Mouse (Mus musculus) liver, adult 2 months (tissue): ENCODE results near the gene Mosmo. TPM values are rescaled to one million over a fixed set of nuclear protein-coding genes. Genes with fewer than 3 reads are reported as not detected.
"Not testable (repeated sequence)": the region's sequence is repeated elsewhere in the genome, so short reads cannot be mapped to it uniquely, and the experiment has no call there.

Experiments
- DNase-seq: peaks from one replicate; pipeline ENCODE4 v3.0.0-alpha.2; 2011; ENCODE audit warnings: low read depth, low spot score; ENCODE audit errors: extremely low read depth
- H3K27ac ChIP-seq: fragments of 200-500 bp; replicated peaks from 2 replicates; pipeline ENCODE4 v1.5.1; 2012; ENCODE audit warnings: low read depth, mild to moderate bottlenecking, control low read depth, inconsistent platforms, low read length; ENCODE audit not compliant: insufficient read depth
- H3K27me3 ChIP-seq: fragments of 200-500 bp; 2 replicates; pipeline ENCODE4 v1.6.1; 2012; ENCODE audit warnings: mild to moderate bottlenecking, moderate library complexity, low read length, inconsistent platforms; ENCODE audit not compliant: control insufficient read depth, insufficient read depth
- H3K36me3 ChIP-seq: fragments of 200-500 bp; 2 replicates; pipeline ENCODE4 v1.6.1; 2012; ENCODE audit warnings: low read length, inconsistent platforms; ENCODE audit not compliant: control insufficient read depth, insufficient read depth
- H3K4me1 ChIP-seq: fragments of 200-500 bp; 2 replicates; pipeline ENCODE4 v1.6.1; 2011; ENCODE audit warnings: low read length; ENCODE audit not compliant: control insufficient read depth, insufficient read depth
- H3K4me3 ChIP-seq: fragments of 200-500 bp; 2 replicates; pipeline ENCODE4 v1.5.1; 2011; ENCODE audit warnings: low read depth, mild to moderate bottlenecking, control low read depth, low read length, moderate library complexity; ENCODE audit not compliant: insufficient read depth
- H3K79me2 ChIP-seq: fragments of 200-500 bp; 2 replicates; pipeline ENCODE4 v1.6.1; 2012; ENCODE audit warnings: inconsistent platforms, mild to moderate bottlenecking, low read length, moderate library complexity; ENCODE audit not compliant: control insufficient read depth, insufficient read depth
- H3K9ac ChIP-seq: fragments of 200-500 bp; 2 replicates; pipeline ENCODE4 v1.6.1; 2012; ENCODE audit warnings: low read depth, mild to moderate bottlenecking, control low read depth, inconsistent platforms, low read length
- CTCF ChIP-seq: fragments of 200-500 bp; IDR thresholded peaks from 2 replicates; pipeline ENCODE4 v1.5.1; 2011; ENCODE audit warnings: low read depth, low read length, control low read depth
- POLR2A ChIP-seq: fragments of 200-500 bp; IDR thresholded peaks from 2 replicates; pipeline ENCODE4 v1.6.1; 2011; ENCODE audit warnings: low read length, control low read depth; ENCODE audit not compliant: insufficient read depth; ENCODE audit errors: extremely low read depth
- WGBS: fragments of 180-500 bp; shearing (Covaris S2); methylation state at CpG from one replicate; pipeline ENCODE4 v1.1.7; 2018; 5-methylcytosine and 5-hydroxymethylcytosine counted together
- polyA plus RNA-seq: library from polyadenylated mRNA; depleted of rRNA; stranded (reverse); fragments of >200 nt; gene quantifications from 2 replicates; pipeline ENCODE4 v1.2.3, GENCODE M21; 2012
- total RNA-seq: library from RNA; depleted of rRNA; stranded (reverse); fragments of >200 nt; gene quantifications from 2 replicates; pipeline ENCODE4 v1.2.3, GENCODE M21; 2014

Mosmo gene
- total and polyA plus RNA-seq, 2 experiments = 9.7 to 16.2 TPM

DNA sequence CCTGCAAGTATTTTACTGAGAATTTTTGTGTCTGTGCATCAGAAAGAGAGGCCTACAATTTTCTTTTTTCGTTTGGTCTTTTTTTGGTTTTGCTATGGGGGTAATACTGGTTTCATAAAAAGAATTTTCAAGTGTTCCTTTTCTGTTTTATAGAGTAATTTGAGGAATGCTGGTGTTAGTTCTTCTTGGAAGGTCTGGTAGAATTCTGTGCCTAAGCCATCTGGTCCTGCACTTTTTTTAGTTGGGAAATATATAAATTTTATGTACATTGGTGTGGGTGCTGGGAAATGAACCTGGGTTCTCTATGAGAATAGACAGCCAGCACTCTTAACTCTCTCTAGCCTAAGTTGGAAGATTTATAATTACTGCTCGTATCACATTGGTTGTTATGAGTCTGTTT lies 34.7 kb downstream of the Mosmo start:
- 98% methylated on average over 2 of the region's 2 CpGs for WGBS

DNA sequence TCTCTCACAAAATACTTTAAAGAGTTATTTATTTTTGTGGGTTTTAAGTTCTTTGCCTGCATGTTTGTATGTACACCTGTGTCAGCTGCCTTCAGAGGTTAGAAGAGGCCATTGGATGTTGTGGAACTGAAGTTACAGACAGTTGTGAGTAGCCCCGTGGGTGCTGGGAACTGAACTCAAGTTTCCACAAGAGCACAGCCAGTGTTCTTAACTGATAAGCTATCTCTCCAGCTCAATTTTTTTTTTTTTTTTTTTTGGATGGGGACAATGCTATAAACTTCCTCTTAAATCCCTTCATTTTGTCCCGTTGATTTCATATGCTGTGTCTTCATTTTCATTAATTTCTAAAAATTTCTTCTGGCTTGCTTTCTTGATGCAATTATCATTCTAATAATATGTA lies 35.8 kb downstream of the Mosmo start:
- no peaks in the 10 kb centered on the region for H3K4me1 ChIP-seq
- no peak overlapping the region for H3K9ac ChIP-seq
- TF ChIP-seq CTCF (no peak), POLR2A (no peak)
- no peak overlapping the region for H3K27ac ChIP-seq
- H3K4me3 ChIP-seq = no peak overlapping the region
- H3K36me3 ChIP-seq = no peaks in the 10 kb centered on the region
- H3K79me2 ChIP-seq = peaks cover 11% of the 10 kb centered on the region; the same call in 1 of the 2 replicates
- H3K27me3 ChIP-seq = no peaks in the 10 kb centered on the region
- no peak for DNase-seq
- 82% methylated on average over 2 of the region's 2 CpGs for WGBS

More for the DNA sequence above, 34.7 kb downstream of the Mosmo start:
- H3K36me3 ChIP-seq = no peaks in the 10 kb centered on the region
- no peak for DNase-seq
- no peak overlapping the region for H3K27ac ChIP-seq
- no peak overlapping the region for H3K9ac ChIP-seq
- H3K4me1 ChIP-seq = no peaks in the 10 kb centered on the region
- peaks cover 15% of the 10 kb centered on the region; the same call in 1 of the 2 replicates for H3K79me2 ChIP-seq
- TF ChIP-seq POLR2A (no peak), CTCF (no peak)
- H3K27me3 ChIP-seq = no peaks in the 10 kb centered on the region
- H3K4me3 ChIP-seq = no peak overlapping the region

DNA sequence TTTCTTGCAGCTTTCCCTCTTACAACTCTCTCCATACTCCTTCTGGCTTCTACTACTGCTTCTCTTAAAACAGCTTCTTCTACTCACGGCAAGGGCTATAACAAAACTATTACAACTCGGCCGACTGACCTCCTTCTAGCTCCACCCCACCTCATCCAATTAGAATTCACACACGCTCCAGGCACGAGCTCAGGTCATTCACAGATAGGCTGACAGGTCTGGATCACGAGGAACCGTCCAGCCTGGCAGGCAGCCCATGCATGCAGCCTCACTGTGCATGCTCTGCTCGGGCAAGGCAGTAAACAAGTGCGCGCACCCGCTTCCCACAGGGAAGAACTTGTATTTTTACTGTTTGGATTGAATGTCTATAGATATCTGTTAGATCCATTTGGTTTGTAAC lies 36.5 kb downstream of the Mosmo start:
- peak; percentile 39 for DNase-seq
- H3K9ac ChIP-seq, H3K27ac ChIP-seq, H3K27me3 ChIP-seq, H3K36me3 ChIP-seq, H3K4me3 ChIP-seq, H3K4me1 ChIP-seq: not testable (repeated sequence)
- peaks cover 11% of the 10 kb centered on the region; the same call in 1 of the 2 replicates for H3K79me2 ChIP-seq
- WGBS = 84% methylated on average over 11 of the region's 11 CpGs

- Histone ChIP-seq H3K27me3 (no peaks in the 10 kb centered on the region), H3K36me3 (no peaks in the 10 kb centered on the region), H3K4me3 (no peak overlapping the region), H3K79me2 (peaks cover 5% of the 10 kb centered on the region; the same call in 1 of the 2 replicates), H3K27ac (no peak overlapping the region), H3K4me1 (no peaks in the 10 kb centered on the region; the same call in 1 of the 2 replicates), H3K9ac (no peak overlapping the region)
- no peak for DNase-seq
- TF ChIP-seq POLR2A (no peak), CTCF (no peak)
- WGBS = 82% methylated on average over 2 of the region's 2 CpGs
Observed at GRCm38 (mm10) chr7:120717261-120717660, 39.8 kb downstream of the Mosmo start.

DNA sequence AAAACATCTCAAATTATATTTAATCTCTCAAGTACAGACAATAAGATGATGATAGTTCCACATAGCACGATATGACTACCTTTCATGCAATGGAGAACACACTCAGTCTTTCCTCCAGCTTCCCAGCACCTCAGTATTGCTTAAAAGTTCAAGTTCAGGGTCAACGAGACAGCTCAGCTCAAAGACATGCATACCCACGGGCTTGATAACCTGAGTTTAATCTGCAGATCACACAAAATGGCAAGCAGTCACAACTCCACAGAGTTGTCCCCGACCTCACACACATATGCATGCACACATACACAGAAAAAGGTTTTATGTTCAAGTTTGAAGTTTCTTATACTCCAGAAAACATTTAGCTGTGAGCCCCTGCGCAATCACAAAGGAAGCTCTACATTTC lies 43.6 kb downstream of the Mosmo start:
- H3K4me1 ChIP-seq = no peaks in the 10 kb centered on the region; the same call in 1 of the 2 replicates
- H3K79me2 ChIP-seq = peaks cover 3% of the 10 kb centered on the region; the same call in 1 of the 2 replicates
- H3K27ac ChIP-seq = no peak overlapping the region; the same call in 1 of the 2 replicates
- DNase-seq = no peak
- no peak overlapping the region for H3K4me3 ChIP-seq
- no peaks in the 10 kb centered on the region for H3K27me3 ChIP-seq
- no peak overlapping the region for H3K9ac ChIP-seq
- 89% methylated on average over 5 of the region's 5 CpGs for WGBS
- peaks cover under 1% of the 10 kb centered on the region; the same call in 1 of the 2 replicates for H3K36me3 ChIP-seq
- TF ChIP-seq CTCF (no peak), POLR2A (no peak)

GRCm38 (mm10) chr7:120721456-120721855 lies 44.0 kb downstream of the Mosmo start:
- H3K79me2 ChIP-seq = peaks cover 3% of the 10 kb centered on the region; the same call in 1 of the 2 replicates
- peaks cover 2% of the 10 kb centered on the region; the same call in 1 of the 2 replicates for H3K36me3 ChIP-seq
- DNase-seq = no peak
- H3K9ac ChIP-seq = no peak overlapping the region
- H3K4me3 ChIP-seq = no peak overlapping the region
- WGBS = 78% methylated on average over 8 of the region's 8 CpGs
- H3K27ac ChIP-seq = no peak overlapping the region; the same call in 1 of the 2 replicates
- TF ChIP-seq CTCF (no peak), POLR2A (no peak)
- H3K27me3 ChIP-seq = no peaks in the 10 kb centered on the region
- no peaks in the 10 kb centered on the region; the same call in 1 of the 2 replicates for H3K4me1 ChIP-seq
